Mouse (Mus musculus) embryonic facial prominence, embryonic 14.5 days (tissue): ENCODE data around the gene Pcbp4. TPM values are rescaled to one million over a fixed set of nuclear protein-coding genes. Genes with fewer than 3 reads are reported as not detected.

Experiments used
- ATAC-seq: fragments of 200-750 bp; cut with Nextera tagmentation; 2 replicates; pipeline ENCODE4 v1.8.0; 2017; ENCODE audit warnings: low read depth, moderate number of reproducible peaks, moderate TSS enrichment
- DNase-seq: peaks from one replicate; pipeline ENCODE4 v3.0.0-alpha.2; 2015; ENCODE audit warnings: low spot score
- H3K27ac ChIP-seq: fragments of 300-500 bp; sonication (generic); replicated peaks from 2 replicates; pipeline ENCODE4 v1.5.1; 2014; ENCODE audit warnings: low read depth, mild to moderate bottlenecking, low read length, moderate library complexity
- H3K27me3 ChIP-seq: fragments of 300-500 bp; sonication (generic); replicated peaks from 2 replicates; pipeline ENCODE4 v1.6.1; 2014; ENCODE audit warnings: low read length; ENCODE audit not compliant: control insufficient read depth, insufficient read depth
- H3K36me3 ChIP-seq: fragments of 300-500 bp; sonication (generic); 2 replicates; pipeline ENCODE4 v1.6.1; 2014; ENCODE audit warnings: low read length, mixed read lengths; ENCODE audit not compliant: control insufficient read depth, insufficient read depth
- H3K4me1 ChIP-seq: fragments of 300-500 bp; sonication (generic); 2 replicates; pipeline ENCODE4 v1.6.1; 2014; ENCODE audit warnings: antibody characterized with exemption, low read length; ENCODE audit not compliant: control insufficient read depth, insufficient read depth
- H3K4me2 ChIP-seq: fragments of 300-500 bp; sonication (generic); 2 replicates; pipeline ENCODE4 v1.6.1; 2014; ENCODE audit warnings: low read depth, mild to moderate bottlenecking, low read length, moderate library complexity, mixed read lengths
- H3K4me3 ChIP-seq: fragments of 300-500 bp; sonication (generic); 2 replicates; pipeline ENCODE4 v1.5.1; 2014; ENCODE audit warnings: low read depth, mild to moderate bottlenecking, low read length
- H3K9ac ChIP-seq: fragments of 300-500 bp; sonication (generic); 2 replicates; pipeline ENCODE4 v1.6.1; 2014; ENCODE audit warnings: low read depth, mild to moderate bottlenecking, low read length, moderate library complexity, mixed read lengths
- H3K9me3 ChIP-seq: fragments of 300-500 bp; sonication (generic); 2 replicates; pipeline ENCODE4 v1.6.1; 2016; ENCODE audit warnings: low read length; ENCODE audit not compliant: control insufficient read depth
- WGBS: fragments of 180-500 bp; shearing (Covaris S2); extraction: QIAGEN DNeasy Blood & Tissue Kit; methylation state at CpG from one replicate; pipeline ENCODE4 v1.1.7; 2014; 5-methylcytosine and 5-hydroxymethylcytosine counted together
- polyA plus RNA-seq: library from polyadenylated mRNA; unstranded; fragments of >200 nt; fragmentation: Nextera tagmentation; extraction: Ambion mirVana; gene quantifications from 2 replicates; pipeline ENCODE4 v1.2.1, GENCODE M21; 2014

The Pcbp4 gene
- polyA plus RNA-seq, 1 experiment from 2014 or later, result 90.2 TPM

DNA sequence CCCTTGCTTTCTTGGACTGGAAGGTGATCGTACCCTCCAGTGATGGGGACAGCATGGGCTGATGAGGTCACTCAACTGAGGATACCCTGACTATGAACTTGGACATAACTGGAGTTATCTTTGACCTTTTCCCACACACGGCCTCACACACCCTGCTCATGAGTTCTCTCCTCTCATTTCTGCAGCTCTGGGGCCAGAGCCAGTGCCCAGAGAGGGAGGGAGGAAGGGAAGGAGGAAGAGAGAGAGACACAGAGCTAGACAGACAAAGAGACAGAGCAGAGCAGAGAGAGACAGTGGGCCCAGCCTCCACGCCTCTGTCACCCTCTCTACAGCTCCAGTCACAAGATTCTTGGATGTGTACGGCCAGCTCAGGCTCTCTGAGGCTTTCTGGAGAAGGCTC, 19.2 kb downstream of the Pcbp4 start:
- Histone ChIP-seq H3K4me3 (no peak overlapping the region), H3K4me2 (no peak overlapping the region), H3K36me3 (no peaks in the 10 kb centered on the region), H3K9ac (no peak overlapping the region), H3K9me3 (no peaks in the 10 kb centered on the region), H3K27me3 (no peaks in the 10 kb centered on the region), H3K4me1 (peaks cover 5% of the 10 kb centered on the region; the same call in 1 of the 2 replicates), H3K27ac (peak overlapping the region; percentile 34; the same call in 1 of the 2 replicates)
- no peak for DNase-seq
- WGBS, result 58% methylated on average over 4 of the region's 4 CpGs
- no peak for ATAC-seq

DNA sequence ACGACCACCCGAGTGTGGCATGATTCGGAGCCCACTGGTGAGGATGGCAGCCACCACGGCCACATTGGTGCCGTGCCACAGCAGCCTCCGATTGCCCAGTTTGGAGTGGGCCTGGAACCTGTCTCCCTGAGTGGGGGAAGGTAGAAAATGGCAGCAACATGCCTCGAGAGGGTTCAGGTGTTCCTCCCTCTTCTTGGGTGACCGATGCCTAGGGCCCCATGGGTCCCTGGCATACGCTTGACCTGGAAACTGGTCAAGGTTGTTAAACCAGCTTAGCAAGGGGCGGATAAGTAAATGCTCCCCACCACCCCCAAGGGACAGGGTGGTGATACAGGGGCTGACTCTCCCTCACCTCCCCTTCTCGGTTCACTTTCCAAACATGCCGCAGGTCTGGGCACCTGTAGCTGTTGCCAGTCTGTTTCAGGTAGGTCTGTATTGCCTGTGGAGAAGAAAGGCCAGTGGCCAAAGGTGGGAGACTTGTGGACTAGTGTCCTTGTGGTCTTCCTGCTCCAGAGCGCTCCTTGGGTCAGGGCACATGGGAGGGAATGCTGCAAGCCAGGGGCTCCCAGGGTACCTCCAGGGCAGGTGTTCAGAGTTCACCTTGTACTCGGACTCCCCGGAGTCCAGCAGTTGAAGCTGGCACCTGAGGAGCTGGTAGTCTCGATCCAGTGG, 20.1 kb downstream of the Pcbp4 start:
- no peak overlapping the region for H3K9ac ChIP-seq
- H3K27me3 ChIP-seq, result no peaks in the 10 kb centered on the region
- no peaks in the 10 kb centered on the region for H3K36me3 ChIP-seq
- no peak overlapping the region for H3K4me3 ChIP-seq
- no peak overlapping the region for H3K4me2 ChIP-seq
- WGBS, result 88% methylated on average over 15 of the region's 16 CpGs
- H3K27ac ChIP-seq, result no peak overlapping the region
- no peaks in the 10 kb centered on the region for H3K9me3 ChIP-seq
- peaks cover 9% of the 10 kb centered on the region for H3K4me1 ChIP-seq
- no peak for ATAC-seq
- no peak for DNase-seq

DNA sequence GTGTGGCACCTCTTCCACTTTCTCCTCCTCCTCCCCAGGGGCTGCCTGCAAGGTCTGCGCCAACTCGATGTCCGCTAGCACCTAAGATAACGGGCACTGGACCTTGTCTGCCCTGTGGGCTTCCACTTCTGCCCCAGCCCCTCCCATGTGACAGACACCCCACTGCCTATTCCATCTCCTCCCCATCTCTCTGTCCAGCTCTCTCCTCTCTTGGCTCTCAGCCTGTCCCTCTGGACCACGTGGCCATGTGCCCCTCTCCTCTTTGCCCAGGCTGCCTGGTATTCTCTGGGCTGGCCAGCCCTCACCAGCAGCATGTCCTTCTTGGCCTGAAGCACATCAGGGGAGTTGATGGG, 20.6 kb downstream of the Pcbp4 start:
- no peak overlapping the region for H3K9ac ChIP-seq
- 78% methylated on average over 5 of the region's 5 CpGs for WGBS
- DNase-seq, result no peak

DNA sequence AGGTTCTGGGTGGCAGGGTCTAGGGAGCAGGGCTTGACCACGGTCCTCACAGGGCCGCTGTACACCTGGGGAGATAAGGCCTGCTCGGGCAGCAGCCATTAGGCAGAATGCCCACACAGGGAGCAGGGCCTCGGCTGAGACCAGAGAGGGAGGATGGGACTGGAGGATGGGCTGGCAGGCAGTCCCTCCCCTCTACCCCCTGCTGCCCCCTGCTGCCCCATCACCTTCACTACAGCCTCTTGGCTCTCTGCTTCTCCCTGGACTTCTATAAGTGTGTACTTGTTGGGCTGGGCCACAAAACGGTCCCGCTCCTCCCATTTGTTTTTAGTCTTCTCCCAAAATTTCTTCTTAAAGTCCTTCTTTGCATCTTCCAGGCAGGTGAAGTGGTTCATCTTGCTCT, 21.4 kb downstream of the Pcbp4 start:
- DNase-seq (peak; percentile 60), ATAC-seq (0 out of 2 replicates have a peak, but pooled peaks have one; percentile 5)
- no peaks in the 10 kb centered on the region for H3K27me3 ChIP-seq
- 2% methylated on average over 6 of the region's 6 CpGs for WGBS
- no peak overlapping the region for H3K27ac ChIP-seq
- H3K4me3 ChIP-seq, result no peak overlapping the region
- 0 out of 2 replicates have a peak, but pooled peaks cover 2% of the 10 kb centered on the region for H3K36me3 ChIP-seq
- peak overlapping the region; percentile 34; the same call in 1 of the 2 replicates for H3K9ac ChIP-seq
- peak overlapping the region; percentile 26 for H3K4me2 ChIP-seq
- peaks cover 10% of the 10 kb centered on the region for H3K4me1 ChIP-seq
- no peaks in the 10 kb centered on the region for H3K9me3 ChIP-seq

More for the DNA sequence above, 20.6 kb downstream of the Pcbp4 start:
- Histone ChIP-seq H3K4me1 (peaks cover 10% of the 10 kb centered on the region), H3K27me3 (no peaks in the 10 kb centered on the region), H3K4me2 (no peak overlapping the region), H3K4me3 (no peak overlapping the region), H3K27ac (no peak overlapping the region), H3K36me3 (no peaks in the 10 kb centered on the region), H3K9me3 (no peaks in the 10 kb centered on the region)
- no peak for ATAC-seq

DNA sequence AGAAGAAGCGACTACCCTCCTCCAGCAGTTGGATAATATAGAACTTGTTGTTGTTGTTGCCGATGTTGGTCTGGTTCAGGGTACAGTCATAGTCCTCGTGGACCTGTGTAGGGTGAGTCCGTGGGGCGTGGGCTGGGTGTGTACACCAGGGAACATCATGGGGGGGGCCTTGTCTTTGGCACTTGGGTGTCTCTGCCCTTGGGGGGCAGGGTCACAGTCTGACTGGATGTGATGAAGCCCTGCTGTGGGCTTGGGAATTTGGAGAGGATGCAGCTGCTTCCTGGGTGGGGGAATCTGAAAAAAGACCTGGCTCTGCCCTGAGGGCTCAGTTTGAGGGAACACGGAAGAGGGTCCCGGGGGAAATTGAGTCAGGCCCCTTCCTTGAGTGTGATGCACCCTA, 22.0 kb downstream of the Pcbp4 start:
- DNase-seq (no peak), ATAC-seq (no peak)
- H3K27ac ChIP-seq, result no peak overlapping the region
- peaks cover 10% of the 10 kb centered on the region for H3K4me1 ChIP-seq
- no peaks in the 10 kb centered on the region for H3K27me3 ChIP-seq
- no peak overlapping the region; the same call in 1 of the 2 replicates for H3K4me2 ChIP-seq
- H3K36me3 ChIP-seq, result 0 out of 2 replicates have a peak, but pooled peaks cover 8% of the 10 kb centered on the region
- no peak overlapping the region for H3K4me3 ChIP-seq
- 0 out of 2 replicates have a peak overlapping the region, but pooled peaks have one; percentile 25 for H3K9ac ChIP-seq
- 63% methylated on average over 7 of the region's 7 CpGs for WGBS
- no peaks in the 10 kb centered on the region for H3K9me3 ChIP-seq

DNA sequence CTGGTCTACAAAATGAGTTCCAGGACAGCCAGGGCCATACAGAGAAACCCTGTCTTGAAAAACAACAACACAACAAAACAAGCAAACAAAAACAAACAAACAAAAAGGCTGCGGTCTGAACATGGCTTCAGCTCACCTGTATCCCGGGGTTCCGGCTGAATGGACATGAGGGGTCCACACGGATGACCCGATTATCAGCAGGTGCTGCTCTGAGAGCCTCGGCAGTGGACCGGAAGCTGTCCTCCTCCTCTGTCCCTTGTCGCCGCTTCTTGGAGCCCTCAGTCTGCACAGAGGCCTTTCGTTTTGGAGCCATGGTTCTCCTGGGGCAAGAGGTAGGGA, 22.5 kb downstream of the Pcbp4 start, which contains the start of gene Rrp9:
Gene Rrp9 (plus strand): TSS at position 301 of the 339 bp plus-strand sequence.
- ATAC-seq, result no peak
- 86% methylated on average over 10 of the region's 10 CpGs for WGBS

DNA sequence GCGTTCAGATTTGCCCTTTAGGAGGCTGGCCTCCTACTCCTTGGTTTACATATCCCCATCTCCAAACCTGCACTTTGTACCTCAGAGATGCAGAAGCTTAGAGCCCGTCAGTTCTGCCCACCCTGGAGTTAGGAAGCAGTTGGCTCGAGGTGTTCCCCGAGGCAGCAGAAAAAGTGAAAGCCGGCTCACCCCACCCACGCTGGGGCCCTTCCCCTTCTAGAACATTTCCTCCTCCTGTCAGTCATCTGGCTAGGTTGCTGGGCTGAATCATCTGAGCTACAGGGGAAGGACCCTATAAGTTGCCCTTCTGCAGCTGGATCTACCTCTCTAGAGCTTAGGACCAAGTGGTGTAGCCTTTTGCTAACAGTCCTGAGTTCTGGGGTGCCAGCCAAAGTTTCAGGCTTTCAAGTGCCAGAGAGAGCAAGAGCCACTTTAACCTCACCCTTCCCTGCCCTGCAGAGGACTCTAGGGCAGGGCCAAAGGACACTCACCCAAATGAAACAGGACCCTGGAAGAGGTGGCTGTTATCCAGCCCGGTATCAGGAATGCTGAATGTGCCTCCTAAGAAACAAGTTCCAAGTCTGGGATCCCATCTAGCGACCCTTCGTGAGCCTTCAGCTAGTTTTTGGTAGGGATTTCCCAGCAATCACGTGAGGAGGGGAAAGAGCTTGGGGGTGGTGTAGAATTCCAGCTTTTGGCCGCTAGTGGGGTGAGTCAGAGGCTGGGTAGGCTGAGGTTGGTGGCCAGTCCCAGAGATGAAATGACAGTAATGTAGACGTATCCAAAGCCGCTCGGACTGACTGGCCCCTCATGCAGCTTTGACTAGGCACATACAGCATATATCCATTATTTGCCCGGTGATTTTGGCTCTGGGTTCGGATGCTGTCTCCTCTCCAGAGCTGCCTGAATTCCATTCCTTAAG, 23.2 kb downstream of the Pcbp4 start:
- Histone ChIP-seq H3K27ac (peak overlapping the region; percentile 76), H3K4me1 (peaks cover 10% of the 10 kb centered on the region), H3K4me2 (peak overlapping the region; percentile 92), H3K4me3 (peak overlapping the region; percentile 74), H3K9me3 (no peaks in the 10 kb centered on the region), H3K9ac (peak overlapping the region; percentile 39), H3K36me3 (0 out of 2 replicates have a peak, but pooled peaks cover 16% of the 10 kb centered on the region), H3K27me3 (no peaks in the 10 kb centered on the region)
- 21% methylated on average over 16 of the region's 16 CpGs for WGBS
- DNase-seq (peak; percentile 77), ATAC-seq (peak; percentile 42)

More for the DNA sequence above, 22.5 kb downstream of the Pcbp4 start, which contains the start of gene Rrp9:
- Histone ChIP-seq H3K4me1 (peaks cover 10% of the 10 kb centered on the region), H3K27ac (peak within 1 kb of the TSS; percentile 76), H3K4me2 (peak within 1 kb of the TSS; percentile 92), H3K4me3 (peak within 1 kb of the TSS; percentile 74), H3K27me3 (no peaks in the 10 kb centered on the region), H3K9ac (peak within 1 kb of the TSS; percentile 39), H3K9me3 (no peaks in the 10 kb centered on the region), H3K36me3 (0 out of 2 replicates have a peak, but pooled peaks cover 10% of the 10 kb centered on the region)
- no peak for DNase-seq

DNA sequence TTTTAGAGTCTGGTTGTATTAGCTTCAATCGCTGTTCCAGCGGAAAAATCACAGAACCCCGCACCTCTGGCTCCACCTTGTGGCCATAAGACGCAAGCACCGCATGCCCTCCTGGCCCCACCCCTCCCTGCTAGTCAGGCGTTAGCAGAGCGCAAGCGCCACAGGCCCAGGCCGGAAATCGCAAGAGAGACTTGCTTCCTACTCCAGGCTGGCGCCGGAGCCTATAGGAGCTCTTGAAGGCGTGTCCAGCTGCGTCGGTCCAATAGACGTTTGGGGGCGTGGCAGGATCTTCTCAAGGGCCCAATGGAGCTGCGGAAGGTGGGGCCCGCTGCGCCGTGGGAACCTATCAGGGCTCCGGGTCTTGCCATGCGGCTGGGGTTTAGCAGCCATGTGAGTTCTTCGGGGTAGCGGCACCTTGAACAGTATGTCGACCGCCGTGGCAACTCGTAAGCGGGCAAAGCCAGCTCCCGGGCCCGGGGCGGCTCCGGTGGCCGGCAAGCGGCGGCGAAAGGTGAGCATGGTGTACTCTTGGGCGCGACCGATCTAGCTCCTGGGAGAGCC, 23.9 kb downstream of the Pcbp4 start, which contains the start of gene Parp3:
Gene Parp3 (minus strand): TSS at position 26 of the 561 bp plus-strand sequence.
- ATAC-seq (peak; percentile 98), DNase-seq (peak; percentile 100)
- Histone ChIP-seq H3K4me2 (peak within 1 kb of the TSS; percentile 92), H3K4me3 (peak within 1 kb of the TSS; percentile 74), H3K9me3 (no peaks in the 10 kb centered on the region), H3K27me3 (no peaks in the 10 kb centered on the region), H3K36me3 (peaks cover 23% of the 10 kb centered on the region; the same call in 1 of the 2 replicates), H3K9ac (peak within 1 kb of the TSS; percentile 72), H3K27ac (peak within 1 kb of the TSS; percentile 76), H3K4me1 (peaks cover 8% of the 10 kb centered on the region)
- under 1% methylated on average over 38 of the region's 41 CpGs for WGBS
